Mouse (Mus musculus): ENCODE results near the gene Rgs7bp.

GRCm38 (mm10) chr13:105015710-105016404, 38.9 kb downstream of the Rgs7bp start:
- no peak for TF ChIP-seq CTCF (IDR thresholded peaks at IDR 0.05; ENCODE audit: control insufficient read depth, insufficient read depth, insufficient replicate concordance, low read depth, low read length)
- no peak for TF ChIP-seq POLR2A (IDR thresholded peaks at IDR 0.05; ENCODE audit: control insufficient read depth, low read depth, low read length)

Data from testis, adult 2 months (tissue).